Mouse (Mus musculus) lung, adult 2 months (tissue): ENCODE measurements around the gene P4ha3.

Experiments
- CTCF ChIP-seq: fragments of 200-500 bp; IDR thresholded peaks from 2 replicates; pipeline ENCODE4 v1.5.1; 2011; ENCODE audit warnings: mild to moderate bottlenecking, low read length, control low read depth; ENCODE audit not compliant: insufficient read depth
- POLR2A ChIP-seq: fragments of 200-500 bp; IDR thresholded peaks from 2 replicates; pipeline ENCODE4 v1.6.1; 2011; ENCODE audit warnings: low read depth, mild to moderate bottlenecking, control low read depth, low read length, borderline replicate concordance; ENCODE audit errors: extremely low read depth

DNA sequence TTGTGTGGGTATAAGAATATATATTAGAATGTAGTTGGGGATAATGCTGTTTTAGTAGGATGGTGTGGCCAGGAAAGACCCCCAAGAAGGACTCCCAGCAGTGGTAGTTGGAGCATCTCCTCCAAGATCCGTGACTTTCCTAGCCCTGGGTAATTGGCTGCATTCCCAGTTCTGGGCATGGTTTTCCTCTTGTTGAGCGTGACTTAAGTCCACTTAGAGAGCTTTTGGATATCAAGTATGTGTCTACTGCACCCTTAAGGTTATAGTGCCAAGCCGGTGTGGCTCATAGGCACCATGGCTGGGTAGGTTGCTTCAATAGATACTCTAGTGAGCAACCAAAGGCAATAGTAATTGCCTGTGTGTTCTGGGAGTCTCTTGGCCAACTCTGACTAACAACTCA is 38.4 kb downstream of the P4ha3 start:
- no peak for TF ChIP-seq CTCF
- no peak for TF ChIP-seq POLR2A
